Mouse (Mus musculus): ENCODE results near the gene Ripk1. TPM values are rescaled to one million over a fixed set of nuclear protein-coding genes. Genes with fewer than 3 reads are reported as not detected.

The Ripk1 gene
- total RNA-seq, 2 experiments from 2014 or later, result 6.6 to 7.2 TPM

DNA sequence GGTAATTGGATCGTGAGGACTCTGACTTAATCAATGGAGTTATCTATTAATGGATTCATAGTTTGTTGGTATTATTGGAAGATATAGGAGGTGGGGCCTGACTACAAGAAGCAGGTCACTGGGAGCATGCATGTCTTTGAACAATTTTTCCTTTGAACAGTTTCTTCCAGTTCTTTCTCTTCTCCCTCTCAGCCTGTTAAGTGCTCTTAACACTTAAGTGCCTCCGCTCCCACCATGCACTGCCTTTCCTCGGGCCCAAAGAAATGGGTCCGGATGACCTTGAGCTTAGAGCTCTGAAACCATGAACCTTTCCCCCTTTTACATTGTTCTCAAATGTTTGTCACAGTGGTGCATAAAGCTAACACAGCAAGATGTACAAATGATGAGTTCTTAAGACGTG is 34.6 kb downstream of the Ripk1 start:
- intact Hi-C loops (cut with DNase I; ENCODE audit: low total_unique reads), result no loop called here

GRCm38 (mm10) chr13:34037172-34038055 is 35.3 kb downstream of the Ripk1 start, which contains the start of gene Bphl:
TSS of gene Bphl (plus strand) at chr13:34037597.
- intact Hi-C loops (cut with DNase I; ENCODE audit: low total_unique reads), result no loop called here

More for the DNA sequence above, 34.6 kb downstream of the Ripk1 start:
- DNase-seq, result no peak

GRCm38 (mm10) chr13:34038056-34038432 is 35.9 kb downstream of the Ripk1 start:
- intact Hi-C loops (cut with DNase I; ENCODE audit: low total_unique reads), result no loop called here
- DNase-seq, result no peak

More at GRCm38 (mm10) chr13:34037172-34038055, 35.3 kb downstream of the Ripk1 start, which contains the start of gene Bphl:
- DNase-seq, result peak; percentile 95

- no peak for DNase-seq
Observed at GRCm38 (mm10) chr13:34038901-34039341, 36.8 kb downstream of the Ripk1 start.

DNA sequence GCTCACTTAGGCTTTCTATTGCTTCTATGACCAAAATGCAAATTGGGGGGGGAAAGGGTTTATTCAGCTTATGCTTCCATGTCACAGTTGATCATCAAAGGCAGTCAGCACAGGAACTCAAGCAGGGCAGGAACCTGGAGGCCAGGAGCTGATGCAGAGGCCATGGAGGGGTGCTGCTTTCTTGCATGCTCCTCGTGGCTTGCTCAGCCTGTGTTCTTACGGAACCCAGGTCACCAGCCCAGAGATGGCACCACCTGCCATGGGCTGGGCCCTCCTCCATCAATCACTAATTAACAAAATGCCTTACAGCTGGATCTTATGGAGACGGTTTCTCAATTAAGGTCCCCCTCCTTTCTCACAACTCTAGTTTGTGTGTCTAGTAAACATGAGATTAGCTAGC is 37.9 kb downstream of the Ripk1 start:
- DNase-seq, result no peak
- intact Hi-C loops (cut with DNase I; ENCODE audit: low total_unique reads), result loop anchor here (10.0 kb wide), 1 partner anchor 595 kb away; no protein-coding TSS in a partner anchor

More at GRCm38 (mm10) chr13:34038901-34039341, 36.8 kb downstream of the Ripk1 start:
- intact Hi-C loops (cut with DNase I; ENCODE audit: low total_unique reads), result no loop called here

DNA sequence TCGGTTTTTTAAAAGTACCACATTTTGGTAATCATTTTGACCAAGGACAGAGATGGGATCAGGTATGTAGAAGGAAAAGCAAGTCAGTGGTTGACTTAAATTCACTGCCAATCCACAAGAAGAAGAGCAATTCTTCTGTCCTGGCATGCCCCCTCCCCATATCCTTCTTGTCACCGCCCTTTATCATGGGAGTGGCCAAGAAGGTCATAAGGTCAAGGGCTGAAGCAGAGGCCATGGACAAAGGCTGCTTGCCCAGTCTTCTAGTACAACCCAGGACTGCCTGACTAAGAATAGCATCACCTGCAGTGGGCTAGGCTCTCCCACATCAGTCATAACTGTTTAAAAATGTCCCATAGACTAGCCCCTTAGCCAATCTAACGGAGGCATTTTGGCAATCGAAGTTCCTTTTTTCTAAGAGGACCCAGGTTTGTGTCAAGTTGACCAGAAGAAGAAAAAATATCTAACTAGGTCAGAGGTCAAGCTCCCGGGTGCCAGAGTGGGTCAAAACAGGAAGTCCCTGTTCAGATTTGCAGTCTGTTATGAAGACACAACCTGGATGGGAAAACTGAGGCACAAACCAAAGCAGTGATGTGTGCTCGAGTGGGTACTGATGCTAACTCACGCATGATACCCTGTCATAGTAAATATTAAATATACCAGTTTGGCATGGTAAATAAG is 41.7 kb downstream of the Ripk1 start:
- no peak for DNase-seq
- intact Hi-C loops (cut with DNase I; ENCODE audit: low total_unique reads), result loop anchor here (2.0 to 10.0 kb wide), 2 partner anchors 111 to 591 kb away; no protein-coding TSS in a partner anchor

DNA sequence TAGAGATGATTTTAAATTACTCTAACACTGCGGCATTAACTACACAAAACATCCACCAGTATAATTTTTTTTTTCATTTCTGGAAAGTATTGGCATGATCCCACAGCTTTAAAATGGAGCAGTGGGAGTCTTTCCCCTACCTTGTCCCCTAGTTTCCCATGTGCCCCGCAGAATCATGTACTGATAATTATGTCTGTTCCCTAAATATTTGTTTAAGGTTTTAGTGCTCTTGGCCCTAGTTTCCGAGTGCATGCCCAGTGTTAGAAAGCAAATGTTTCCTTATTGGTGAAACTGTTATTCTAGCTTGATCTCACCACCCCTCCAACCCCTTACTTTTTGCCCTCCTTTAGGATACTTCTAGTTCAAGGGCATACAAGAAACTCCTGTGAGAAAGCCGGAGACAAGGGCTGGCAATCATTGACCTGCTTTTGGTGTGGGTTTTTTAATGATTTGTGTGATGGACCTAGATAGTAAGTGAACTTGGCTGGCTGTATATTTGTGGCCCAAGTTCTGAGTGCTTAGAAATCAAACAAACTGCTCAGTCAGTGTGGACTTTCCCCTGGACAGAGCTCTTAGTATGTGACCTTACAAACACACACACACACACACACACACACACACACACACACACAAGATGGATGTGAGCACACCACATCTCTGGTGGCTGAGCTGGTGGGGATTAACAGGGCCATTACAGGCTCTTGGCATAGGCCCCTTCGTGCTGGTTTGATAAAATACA is 43.5 kb downstream of the Ripk1 start:
- no peak for DNase-seq
- intact Hi-C loops (cut with DNase I; ENCODE audit: low total_unique reads), result loop anchor here (2.0 to 10.0 kb wide), 2 partner anchors 109 to 589 kb away; no protein-coding TSS in a partner anchor

DNA sequence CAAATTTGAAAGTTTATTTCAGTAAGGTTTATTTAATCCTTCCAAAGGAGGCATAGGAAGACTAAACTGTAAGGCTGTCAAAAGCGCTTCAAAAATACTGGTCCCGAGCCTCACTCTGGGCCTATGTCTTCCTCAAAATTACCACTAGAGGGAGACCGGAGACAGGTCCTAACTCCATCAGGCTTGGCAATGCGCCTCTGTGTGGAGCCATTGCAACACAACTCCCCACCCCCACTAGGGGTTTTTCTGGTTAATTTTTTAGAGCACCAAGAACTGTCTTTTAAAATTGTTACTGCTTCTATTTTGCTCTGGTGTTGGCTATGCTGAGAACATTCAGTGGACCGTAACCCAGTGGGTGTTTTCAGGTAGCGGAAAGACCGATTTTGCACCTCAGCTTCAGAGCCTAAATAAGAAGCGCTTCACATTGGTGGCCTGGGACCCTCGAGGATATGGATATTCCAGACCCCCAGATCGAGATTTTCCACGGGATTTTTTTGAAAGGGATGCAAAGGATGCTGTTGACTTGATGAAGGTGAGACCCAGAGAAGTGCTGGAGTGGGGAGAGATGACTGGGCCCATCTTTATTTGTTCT is 44.4 kb downstream of the Ripk1 start:
- intact Hi-C loops (cut with DNase I; ENCODE audit: low total_unique reads), result loop anchor here (10.0 kb wide), 1 partner anchor 588 kb away; no protein-coding TSS in a partner anchor

DNA sequence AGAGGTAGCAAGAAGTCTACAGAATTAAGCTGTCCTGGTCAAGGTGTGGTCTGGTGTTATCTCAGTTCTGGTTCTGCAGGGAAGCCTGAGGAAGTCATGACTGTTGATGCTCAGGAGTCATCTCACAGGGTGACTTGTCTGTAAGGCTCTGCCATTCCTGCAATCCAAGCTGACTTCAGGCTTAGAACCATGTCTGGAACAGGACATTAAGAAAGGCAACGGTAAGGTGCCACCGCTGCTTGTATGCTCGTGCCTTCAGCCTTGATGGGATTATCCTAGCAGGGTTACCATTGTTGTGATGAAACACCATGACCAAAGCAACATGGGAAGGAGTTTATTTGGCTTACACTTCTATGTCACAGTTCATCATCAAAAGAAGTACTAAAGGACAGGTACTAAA is 45.4 kb downstream of the Ripk1 start:
- DNase-seq, result no peak
- intact Hi-C loops (cut with DNase I; ENCODE audit: low total_unique reads), result loop anchor here (10.0 kb wide), 1 partner anchor 587 kb away; no protein-coding TSS in a partner anchor

More for the DNA sequence above, 44.4 kb downstream of the Ripk1 start:
- peak; percentile 87 for DNase-seq

- DNase-seq, result no peak
- intact Hi-C loops (cut with DNase I; ENCODE audit: low total_unique reads), result no loop called here
Observed at GRCm38 (mm10) chr13:34050479-34050878, 48.3 kb downstream of the Ripk1 start.

- intact Hi-C loops (cut with DNase I; ENCODE audit: low total_unique reads), result no loop called here
- no peak for DNase-seq
Observed at GRCm38 (mm10) chr13:34051692-34052091, 49.5 kb downstream of the Ripk1 start.

DNA sequence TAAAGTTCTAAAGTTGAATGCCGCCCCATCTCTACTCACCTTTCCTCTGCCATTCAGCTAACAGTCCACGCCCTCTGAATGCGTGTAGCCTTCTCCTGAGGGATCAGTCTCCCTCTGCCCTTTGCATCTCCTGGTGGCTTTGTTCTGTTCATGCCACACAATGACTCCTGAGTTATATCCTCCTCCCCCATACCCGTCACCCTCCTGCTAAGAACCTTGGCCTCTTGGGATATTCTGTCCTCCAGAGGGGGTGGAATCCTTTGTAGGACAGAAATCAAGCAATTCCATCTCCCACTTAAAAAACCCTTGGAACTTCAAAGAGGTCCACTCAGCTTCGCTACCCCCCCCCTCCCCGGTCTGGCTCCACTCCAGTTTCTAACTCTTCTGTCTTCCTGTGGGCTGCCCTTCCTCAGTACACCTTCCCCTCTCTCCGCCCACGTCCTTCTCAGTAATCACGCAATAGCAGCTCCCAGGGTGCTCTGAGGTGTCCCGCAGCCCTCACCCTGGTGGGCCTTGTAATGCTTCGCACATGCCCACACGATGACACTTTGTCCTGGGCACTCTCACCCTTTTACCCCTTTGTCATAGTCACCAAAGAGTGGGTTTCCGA is 51.6 kb downstream of the Ripk1 start:
- no peak for DNase-seq
- intact Hi-C loops (cut with DNase I; ENCODE audit: low total_unique reads), result no loop called here

- no peak for DNase-seq
- intact Hi-C loops (cut with DNase I; ENCODE audit: low total_unique reads), result no loop called here
Observed at GRCm38 (mm10) chr13:34054391-34054790, 52.2 kb downstream of the Ripk1 start.

GRCm38 (mm10) chr13:34054983-34055382 is 52.8 kb downstream of the Ripk1 start:
- intact Hi-C loops (cut with DNase I; ENCODE audit: low total_unique reads), result no loop called here

GRCm38 (mm10) chr13:34057252-34057651 is 55.1 kb downstream of the Ripk1 start:
- intact Hi-C loops (cut with DNase I; ENCODE audit: low total_unique reads), result no loop called here
- DNase-seq, result no peak

More at GRCm38 (mm10) chr13:34054983-34055382, 52.8 kb downstream of the Ripk1 start:
- DNase-seq, result no peak

GRCm38 (mm10) chr13:34060061-34060460 is 57.9 kb downstream of the Ripk1 start:
- no peak for DNase-seq
- intact Hi-C loops (cut with DNase I; ENCODE audit: low total_unique reads), result no loop called here

DNA sequence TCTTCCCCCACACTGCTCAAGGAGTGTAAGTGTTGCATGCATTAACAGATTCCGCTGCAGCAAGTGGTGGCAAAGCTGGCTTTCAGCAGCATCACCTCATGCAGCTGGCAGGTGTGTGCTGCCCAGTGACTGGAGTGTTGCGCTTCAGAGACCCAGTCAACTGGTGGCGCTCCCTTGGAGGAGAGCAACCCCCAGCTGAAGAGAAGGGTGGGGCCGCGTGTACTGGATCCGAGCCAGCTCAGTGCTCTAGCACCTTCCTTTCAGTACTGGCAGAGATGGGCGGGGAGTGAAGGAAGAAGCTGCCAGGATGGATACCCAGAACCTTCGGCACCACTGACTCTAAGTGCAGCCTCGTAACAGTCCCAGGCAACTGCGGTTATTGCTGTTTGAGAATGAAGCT is 60.3 kb downstream of the Ripk1 start:
- no peak for DNase-seq
- intact Hi-C loops (cut with DNase I; ENCODE audit: low total_unique reads), result no loop called here

GRCm38 (mm10) chr13:34066351-34066750 is 64.2 kb downstream of the Ripk1 start:
- peak; percentile 54 for DNase-seq
- intact Hi-C loops (cut with DNase I; ENCODE audit: low total_unique reads), result no loop called here

GRCm38 (mm10) chr13:34070296-34070695 is 68.1 kb downstream of the Ripk1 start:
- DNase-seq, result no peak
- intact Hi-C loops (cut with DNase I; ENCODE audit: low total_unique reads), result no loop called here

Data from gastrocnemius, postnatal 14 days (tissue).